Mouse (Mus musculus): ENCODE measurements around the gene Gatd1. TPM values are rescaled to one million over a fixed set of nuclear protein-coding genes. Genes with fewer than 3 reads are reported as not detected.

Gene Gatd1
- total and polyA plus RNA-seq, 3 experiments: 21.6 to 35.9 TPM; not detected in 1

DNA sequence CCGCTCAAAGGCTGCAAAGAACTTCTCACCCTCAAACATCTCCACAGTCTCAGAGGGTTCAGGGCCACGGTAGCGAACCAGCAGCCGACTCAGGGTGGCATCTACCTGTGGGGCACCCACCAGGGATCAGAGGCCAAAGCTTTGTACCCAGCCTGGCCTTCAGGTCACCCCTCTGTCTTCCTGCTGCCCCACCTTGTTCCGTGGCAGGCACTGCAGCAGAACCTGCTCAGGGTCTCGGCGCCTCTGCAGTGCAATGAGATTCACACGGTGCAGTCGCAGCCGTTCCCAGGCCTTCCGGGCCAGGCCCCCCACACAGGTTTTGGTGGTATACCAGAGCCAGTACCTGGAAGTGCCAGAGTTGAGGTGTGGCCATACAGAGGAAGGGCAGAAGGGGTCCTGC, 25.9 kb upstream of the Gatd1 start:
- Histone ChIP-seq H3K36me3 (ENCODE audit: control insufficient read depth in 1 of 2, insufficient read depth in 2 of 2, low read length in 2 of 2) (peaks cover 0 to 20% of the 10 kb centered on the region in 2 experiments; a peak in 3 of 4 replicates), H3K9ac (ENCODE audit: control insufficient read depth, low read depth, low read length, poor library complexity, severe bottlenecking) (no peak overlapping the region), H3K4me1 (ENCODE audit: control insufficient read depth in 1 of 2, insufficient read depth in 2 of 2, low read length in 2 of 2) (peaks cover 4 to 23% of the 10 kb centered on the region in 2 experiments; a peak in 3 of 4 replicates), H3K79me2 (ENCODE audit: control insufficient read depth, insufficient read depth, low read length, poor library complexity) (peaks cover 43% of the 10 kb centered on the region), H3K27ac (ENCODE audit: control insufficient read depth, low read depth, low read length) (no peak overlapping the region), H3K9me3 (replicated peaks; ENCODE audit: insufficient read depth, low read length) (no peaks in the 10 kb centered on the region), H3K4me3 (ENCODE audit: control insufficient read depth in 1 of 2, insufficient read depth in 1 of 2, low read depth in 2 of 2, low read length in 2 of 2) (no peak overlapping the region), H3K27me3 (ENCODE audit: control insufficient read depth in 1 of 2, insufficient read depth in 2 of 2, low read length in 2 of 2) (no peaks in the 10 kb centered on the region)
- DNase-seq (ENCODE audit: low read depth, low spot score): no peak
- TF ChIP-seq ZMIZ1 (IDR thresholded peaks at IDR 0.05; ENCODE audit: low read depth, low read length) (no peak), E2F4 (IDR thresholded peaks at IDR 0.05; ENCODE audit: borderline replicate concordance, low read depth, low read length) (no peak), MXI1 (IDR thresholded peaks at IDR 0.05; ENCODE audit: low read depth, low read length) (no peak), TCF12 (IDR thresholded peaks at IDR 0.05; ENCODE audit: low read depth, low read length) (no peak), MEF2A (IDR thresholded peaks at IDR 0.05; ENCODE audit: extremely low read depth, insufficient replicate concordance, low read depth, low read length, poor library complexity, severe bottlenecking) (no peak)

GRCm38 (mm10) chr7:141439140-141439679, 25.3 kb upstream of the Gatd1 start:
- Histone ChIP-seq H3K79me2 (ENCODE audit: control insufficient read depth, insufficient read depth, low read length, poor library complexity) (peaks cover 48% of the 10 kb centered on the region), H3K9ac (ENCODE audit: control insufficient read depth, low read depth, low read length, poor library complexity, severe bottlenecking) (no peak overlapping the region), H3K27ac (ENCODE audit: control insufficient read depth, low read depth, low read length) (no peak overlapping the region), H3K4me3 (ENCODE audit: control insufficient read depth in 1 of 2, insufficient read depth in 1 of 2, low read depth in 2 of 2, low read length in 2 of 2) (no peak overlapping the region), H3K9me3 (replicated peaks; ENCODE audit: insufficient read depth, low read length) (no peaks in the 10 kb centered on the region), H3K27me3 (ENCODE audit: control insufficient read depth in 1 of 2, insufficient read depth in 2 of 2, low read length in 2 of 2) (no peaks in the 10 kb centered on the region), H3K36me3 (ENCODE audit: control insufficient read depth in 1 of 2, insufficient read depth in 2 of 2, low read length in 2 of 2) (peaks cover 0 to 22% of the 10 kb centered on the region in 2 experiments; a peak in 3 of 4 replicates), H3K4me1 (ENCODE audit: control insufficient read depth in 1 of 2, insufficient read depth in 2 of 2, low read length in 2 of 2) (peaks cover 4 to 24% of the 10 kb centered on the region in 2 experiments; a peak in 3 of 4 replicates)
- no peak for TF ChIP-seq NELFE (IDR thresholded peaks at IDR 0.05; ENCODE audit: low read depth, low read length)
- no peak for TF ChIP-seq POLR2AphosphoS2 (IDR thresholded peaks at IDR 0.05; ENCODE audit: low read length)
- no peak for TF ChIP-seq POLR2AphosphoS5 (IDR thresholded peaks at IDR 0.05; ENCODE audit: borderline replicate concordance, low read depth, low read length)
- no peak for TF ChIP-seq TCF12 (IDR thresholded peaks at IDR 0.05; ENCODE audit: low read depth, low read length)
- no peak for TF ChIP-seq NRF1 (IDR thresholded peaks at IDR 0.05; ENCODE audit: insufficient read depth, low read depth, low read length, poor library complexity, severe bottlenecking)
- TF ChIP-seq UBTF (IDR thresholded peaks at IDR 0.05; ENCODE audit: borderline replicate concordance, insufficient read depth, low read depth, low read length): no peak
- no peak for TF ChIP-seq EP300 (IDR thresholded peaks at IDR 0.05; ENCODE audit: low read depth in 1 of 2, low read length in 2 of 2)
- TF ChIP-seq MAFK (IDR thresholded peaks at IDR 0.05; ENCODE audit: borderline replicate concordance, low read depth, low read length): no peak
- TF ChIP-seq HCFC1 (IDR thresholded peaks at IDR 0.05; ENCODE audit: low read depth, low read length): no peak
- TF ChIP-seq ZNF384 (IDR thresholded peaks at IDR 0.05; ENCODE audit: low read depth, low read length): no peak
- TF ChIP-seq USF2 (IDR thresholded peaks at IDR 0.05; ENCODE audit: borderline replicate concordance in 1 of 2, insufficient read depth in 1 of 2, low read depth in 1 of 2, low read length in 2 of 2): no peak
- no peak for TF ChIP-seq SMC3 (IDR thresholded peaks at IDR 0.05; ENCODE audit: low read depth, low read length)
- no peak for TF ChIP-seq KAT2A (conservative IDR thresholded peaks at IDR 0.05; ENCODE audit: low read depth, low read length)
- TF ChIP-seq E2F4 (IDR thresholded peaks at IDR 0.05; ENCODE audit: borderline replicate concordance, low read depth, low read length): no peak
- TF ChIP-seq BHLHE40 (IDR thresholded peaks at IDR 0.05; ENCODE audit: borderline replicate concordance, low read depth, low read length): no peak
- TF ChIP-seq POLR2A (IDR thresholded peaks at IDR 0.05; ENCODE audit: control insufficient read depth in 1 of 2, insufficient read depth in 1 of 2, low read depth in 1 of 2, low read length in 2 of 2, poor library complexity in 1 of 2): no peak
- no peak for TF ChIP-seq SIN3A (IDR thresholded peaks at IDR 0.05; ENCODE audit: low read length)
- TF ChIP-seq CTCF (IDR thresholded peaks at IDR 0.05 in 2 of 3, conservative IDR thresholded peaks at IDR 0.05 in 1 of 3; ENCODE audit: control insufficient read depth in 1 of 3, insufficient read depth in 1 of 3, low read depth in 2 of 3, low read length in 3 of 3, poor library complexity in 1 of 3, severe bottlenecking in 1 of 3): no peak
- TF ChIP-seq ZC3H11A (IDR thresholded peaks at IDR 0.05; ENCODE audit: low read depth, low read length): no peak
- no peak for TF ChIP-seq MXI1 (IDR thresholded peaks at IDR 0.05; ENCODE audit: low read depth, low read length)
- DNase-seq (ENCODE audit: low read depth, low spot score): no peak
